ENCODE assay signal across 17 mouse cellular contexts in genomic region chr13:73804914-73805313, GRCm38 (mm10). TPM values are rescaled to one million over a fixed set of nuclear protein-coding genes. Genes with fewer than 3 reads are reported as not detected.
"Had no signal": no experiment of that assay in that cellular context is flagged by ENCODE, and none has a peak within 500 bp of the region (broad histone marks: within the 10 kb centered on the region; RNA-seq: fewer than 3 reads in every experiment).

No protein-coding gene starts in this region.

- ATAC-seq: liver, embryonic 12.5 days; midbrain, embryonic 15.5 days had no signal

- H3K4me1 ChIP-seq: limb, embryonic 15.5 days; liver, embryonic 12.5 days; midbrain, embryonic 15.5 days; neural tube, embryonic 13.5 days; stomach, embryonic 15.5 days had no signal

- H3K4me2 ChIP-seq: limb, embryonic 15.5 days; liver, embryonic 12.5 days; lung, embryonic 14.5 days; midbrain, embryonic 11.5 days; midbrain, embryonic 15.5 days; neural tube, embryonic 13.5 days; stomach, embryonic 15.5 days had no signal

- H3K27me3 ChIP-seq: limb, embryonic 15.5 days; liver, embryonic 12.5 days; midbrain, embryonic 15.5 days; neural tube, embryonic 13.5 days; stomach, embryonic 15.5 days had no signal

- H3K9me3 ChIP-seq: limb, embryonic 15.5 days; liver, embryonic 12.5 days; megakaryocyte, embryonic 14.5 days; midbrain, embryonic 15.5 days; neural tube, embryonic 13.5 days; stomach, embryonic 15.5 days had no signal

- H3K4me3 ChIP-seq: limb, embryonic 15.5 days; liver, embryonic 12.5 days; megakaryocyte, embryonic 14.5 days; midbrain, embryonic 15.5 days; neural tube, embryonic 13.5 days; stomach, embryonic 15.5 days had no signal

- H3K27ac ChIP-seq: limb, embryonic 15.5 days; liver, embryonic 12.5 days; midbrain, embryonic 15.5 days; neural tube, embryonic 13.5 days; stomach, embryonic 15.5 days had no signal

- H3K9ac ChIP-seq: limb, embryonic 15.5 days; liver, embryonic 12.5 days; lung, embryonic 14.5 days; midbrain, embryonic 15.5 days; neural tube, embryonic 13.5 days; stomach, embryonic 15.5 days had no signal

- H3K36me3 ChIP-seq: midbrain, embryonic 15.5 days had no signal

- DNase-seq: kidney, postnatal 25 days; layer of hippocampus, adult 9-11 months; layer of hippocampus, postnatal 36 days; lung, embryonic 14.5 days; lung, postnatal 10 days; lung, postnatal 4 days; right cerebral cortex, postnatal 14 days; thymus, adult 2 months; thymus, postnatal 25 days had no signal

RNA-seq across cellular contexts. Expression of gene Nkd2, which starts 42.5 kb away (rescaled TPM):
- total RNA-seq: monocyte, adult 5-6 weeks had no signal
